Mouse (Mus musculus): Measurements from ENCODE around the gene Vps26c.

The Vps26c gene

DNA sequence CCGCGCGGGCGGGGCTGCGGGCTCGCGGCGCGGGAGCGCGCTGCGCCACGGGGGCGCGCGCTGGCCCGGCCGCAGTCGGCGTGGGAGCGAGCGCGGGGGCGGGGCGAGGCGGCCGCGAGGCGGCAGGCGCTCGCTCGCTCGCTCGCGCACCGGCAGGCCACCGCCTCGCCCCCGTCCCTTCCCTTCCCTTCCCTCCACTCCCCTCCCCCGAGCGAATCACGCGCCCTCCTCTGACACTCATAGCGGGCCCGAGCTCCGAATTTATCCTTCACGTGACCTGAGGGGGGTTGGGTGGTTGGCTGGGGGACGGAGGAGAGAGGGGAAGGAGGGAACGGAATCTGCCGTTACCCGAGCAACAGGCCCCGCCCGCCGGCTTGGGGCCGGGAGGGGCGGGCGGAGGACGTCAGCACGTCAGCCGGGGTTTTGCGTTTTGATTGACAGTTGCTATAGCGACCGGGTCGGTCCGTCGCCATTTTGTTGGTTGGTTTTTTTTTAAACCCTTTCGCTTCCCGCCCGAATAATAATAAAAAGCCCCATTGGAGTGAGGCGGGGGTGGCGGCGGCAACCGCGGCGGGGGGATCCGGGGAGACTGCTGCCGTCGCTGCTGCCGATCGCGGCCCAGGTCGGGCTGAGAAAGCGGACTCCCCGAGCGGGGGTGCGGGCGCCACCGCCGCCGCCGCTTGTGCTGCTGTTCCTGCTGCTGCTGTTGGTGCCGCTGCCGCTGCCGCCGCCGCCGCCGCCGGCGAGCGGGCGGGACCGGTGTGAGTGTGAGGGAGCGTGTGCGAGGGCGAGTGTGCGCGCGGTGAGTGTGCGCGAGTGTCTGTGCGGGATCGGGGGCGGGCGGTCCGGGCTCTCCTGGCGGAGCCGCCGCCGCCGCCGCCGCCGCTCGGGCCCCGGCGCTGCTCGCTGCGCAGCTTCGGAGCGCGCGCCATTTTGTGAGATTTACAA is 42.9 kb upstream of the Vps26c start, which contains the start of gene Dyrk1a:
Gene Dyrk1a (plus strand): TSS at position 782 of the 948 bp plus-strand sequence.
- H3K4me3 ChIP-seq (replicated peaks; ENCODE audit: low read length): peak within 1 kb of the TSS; percentile 94
- H3K27me3 ChIP-seq (ENCODE audit: insufficient read depth, low read length): peaks cover 2% of the 10 kb centered on the region; the same call in 1 of the 2 replicates
- 0 out of 2 replicates have a peak, but pooled peaks cover 6% of the 10 kb centered on the region for H3K36me3 ChIP-seq (ENCODE audit: insufficient read depth, low read length)
- H3K4me1 ChIP-seq (replicated peaks; ENCODE audit: low read depth, low read length): peaks cover 42% of the 10 kb centered on the region
- no peak for TF ChIP-seq CTCF (conservative IDR thresholded peaks at IDR 0.05; ENCODE audit: low read length)
- no peak for TF ChIP-seq POU5F1 (IDR thresholded peaks at IDR 0.05; ENCODE audit: borderline replicate concordance, low read length)
- TF ChIP-seq NANOG (IDR thresholded peaks at IDR 0.05; ENCODE audit: borderline replicate concordance, low read length): no peak
- H3K9me3 ChIP-seq (ENCODE audit: low read length): no peaks in the 10 kb centered on the region

DNA sequence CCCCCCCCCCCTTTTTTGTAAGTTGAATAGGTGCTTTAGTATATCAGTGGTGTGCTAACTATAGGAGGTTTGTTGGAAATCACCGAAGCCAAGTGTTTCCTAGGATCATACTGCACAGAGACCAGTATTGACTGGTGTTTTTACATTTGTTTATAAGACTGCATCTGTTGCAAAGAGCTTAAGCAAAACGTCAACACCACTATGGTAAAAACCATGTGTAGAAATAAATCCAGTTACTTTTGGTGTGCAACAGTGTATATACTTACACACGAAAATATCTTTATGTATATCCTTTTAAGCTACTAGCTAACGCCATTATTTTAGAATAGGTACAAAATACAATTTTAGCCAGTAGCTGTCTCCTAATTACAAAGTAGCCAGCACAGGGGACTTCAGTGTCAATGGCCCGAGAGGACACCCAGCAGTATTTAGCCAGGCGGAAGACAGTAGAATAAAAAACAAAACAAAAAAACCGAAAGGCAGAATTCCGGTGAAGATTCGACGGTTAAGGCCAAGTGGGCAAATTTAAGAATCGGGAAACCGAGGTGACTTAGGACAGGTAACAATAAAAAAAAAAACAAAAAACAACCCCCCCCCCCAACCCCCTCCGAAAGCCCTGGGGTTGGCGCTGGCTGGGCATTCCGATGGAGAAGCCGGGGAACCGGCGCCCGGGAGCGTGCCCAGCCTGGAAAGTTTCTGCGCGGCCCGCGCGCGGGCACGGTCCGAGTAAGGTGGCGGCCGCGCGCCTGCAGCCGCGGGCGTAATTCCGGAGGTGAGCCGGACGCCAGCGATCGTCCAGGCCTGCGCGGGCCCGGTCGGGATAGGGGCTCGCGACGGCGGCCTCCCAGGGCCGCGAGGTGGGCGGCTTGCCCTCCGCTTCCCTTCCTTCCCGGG is 42.0 kb upstream of the Vps26c start:
- H3K36me3 ChIP-seq (ENCODE audit: insufficient read depth, low read length): 0 out of 2 replicates have a peak, but pooled peaks cover 6% of the 10 kb centered on the region
- TF ChIP-seq NANOG (IDR thresholded peaks at IDR 0.05; ENCODE audit: borderline replicate concordance, low read length): no peak
- no peak for TF ChIP-seq CTCF (conservative IDR thresholded peaks at IDR 0.05; ENCODE audit: low read length)
- TF ChIP-seq POU5F1 (IDR thresholded peaks at IDR 0.05; ENCODE audit: borderline replicate concordance, low read length): no peak
- H3K9me3 ChIP-seq (ENCODE audit: low read length): no peaks in the 10 kb centered on the region
- H3K27me3 ChIP-seq (ENCODE audit: insufficient read depth, low read length): peaks cover 9% of the 10 kb centered on the region
- peak overlapping the region; percentile 94 for H3K4me3 ChIP-seq (replicated peaks; ENCODE audit: low read length)
- H3K4me1 ChIP-seq (replicated peaks; ENCODE audit: low read depth, low read length): peaks cover 33% of the 10 kb centered on the region

DNA sequence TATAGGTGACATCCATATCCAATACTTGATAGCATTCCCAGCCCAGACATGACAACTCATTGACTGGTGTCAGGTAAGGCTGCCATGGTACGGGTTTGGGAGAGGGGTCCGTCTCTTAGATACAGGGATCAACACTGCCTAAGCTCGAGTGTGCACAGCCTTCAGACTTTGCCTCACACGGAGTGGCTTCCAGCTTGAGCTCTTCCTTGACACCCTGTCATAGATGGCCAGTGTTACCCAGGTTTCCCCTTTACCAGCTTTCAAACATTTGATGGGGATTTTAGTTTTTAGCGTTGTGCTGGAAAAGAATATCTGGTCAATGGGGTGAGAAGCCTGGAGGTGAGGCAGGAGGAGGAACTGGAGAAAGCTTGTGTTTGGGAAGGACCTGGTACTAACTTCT is 41.1 kb upstream of the Vps26c start:
- Histone ChIP-seq H3K36me3 (ENCODE audit: insufficient read depth, low read length) (0 out of 2 replicates have a peak, but pooled peaks cover 6% of the 10 kb centered on the region), H3K27me3 (ENCODE audit: insufficient read depth, low read length) (peaks cover 13% of the 10 kb centered on the region), H3K9me3 (ENCODE audit: low read length) (no peaks in the 10 kb centered on the region), H3K4me3 (replicated peaks; ENCODE audit: low read length) (no peak overlapping the region), H3K4me1 (replicated peaks; ENCODE audit: low read depth, low read length) (peaks cover 26% of the 10 kb centered on the region)
- TF ChIP-seq POU5F1 (IDR thresholded peaks at IDR 0.05; ENCODE audit: borderline replicate concordance, low read length) (no peak), CTCF (conservative IDR thresholded peaks at IDR 0.05; ENCODE audit: low read length) (no peak), NANOG (IDR thresholded peaks at IDR 0.05; ENCODE audit: borderline replicate concordance, low read length) (no peak)

DNA sequence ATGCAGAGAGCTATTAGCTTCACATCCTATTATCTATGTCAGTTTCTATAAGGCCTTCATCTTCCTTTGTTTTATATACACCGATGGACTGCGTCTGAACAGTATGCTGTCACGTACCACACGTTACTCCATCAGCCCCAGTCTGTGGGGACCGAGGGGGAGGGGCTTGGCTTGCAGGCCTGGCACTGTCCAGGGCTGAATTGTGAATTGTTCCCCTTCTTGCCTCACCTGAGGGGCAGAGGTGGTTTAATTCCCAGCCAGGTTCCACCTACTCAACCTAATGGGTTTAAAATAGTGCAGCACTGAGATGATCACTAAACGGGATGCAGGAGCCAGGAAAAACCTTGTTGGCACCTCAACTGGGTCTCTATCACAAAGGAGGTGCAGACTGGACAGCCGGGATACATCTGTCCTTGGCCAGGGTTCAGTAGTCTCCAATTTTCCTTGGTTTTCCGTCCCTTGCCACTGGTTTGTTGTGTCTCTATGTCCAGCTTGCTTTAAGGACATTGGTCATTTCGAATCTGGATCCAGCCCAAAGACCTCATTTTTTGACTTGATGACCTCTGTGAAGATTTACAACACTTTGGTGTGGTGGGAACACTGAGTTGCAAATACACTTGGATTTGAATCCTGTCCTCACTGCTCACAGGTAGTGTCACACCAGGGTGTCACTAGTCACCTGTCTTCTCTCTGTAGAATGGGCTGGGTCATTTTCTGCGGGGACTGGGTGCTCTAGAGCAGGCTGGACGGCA is 40.4 kb upstream of the Vps26c start:
- no peak overlapping the region for H3K4me3 ChIP-seq (replicated peaks; ENCODE audit: low read length)
- peaks cover 20% of the 10 kb centered on the region for H3K4me1 ChIP-seq (replicated peaks; ENCODE audit: low read depth, low read length)
- H3K27me3 ChIP-seq (ENCODE audit: insufficient read depth, low read length): peaks cover 13% of the 10 kb centered on the region
- no peaks in the 10 kb centered on the region for H3K9me3 ChIP-seq (ENCODE audit: low read length)
- H3K36me3 ChIP-seq (ENCODE audit: insufficient read depth, low read length): 0 out of 2 replicates have a peak, but pooled peaks cover under 1% of the 10 kb centered on the region
- TF ChIP-seq CTCF (conservative IDR thresholded peaks at IDR 0.05; ENCODE audit: low read length): no peak
- TF ChIP-seq NANOG (IDR thresholded peaks at IDR 0.05; ENCODE audit: borderline replicate concordance, low read length): no peak
- TF ChIP-seq POU5F1 (IDR thresholded peaks at IDR 0.05; ENCODE audit: borderline replicate concordance, low read length): no peak

DNA sequence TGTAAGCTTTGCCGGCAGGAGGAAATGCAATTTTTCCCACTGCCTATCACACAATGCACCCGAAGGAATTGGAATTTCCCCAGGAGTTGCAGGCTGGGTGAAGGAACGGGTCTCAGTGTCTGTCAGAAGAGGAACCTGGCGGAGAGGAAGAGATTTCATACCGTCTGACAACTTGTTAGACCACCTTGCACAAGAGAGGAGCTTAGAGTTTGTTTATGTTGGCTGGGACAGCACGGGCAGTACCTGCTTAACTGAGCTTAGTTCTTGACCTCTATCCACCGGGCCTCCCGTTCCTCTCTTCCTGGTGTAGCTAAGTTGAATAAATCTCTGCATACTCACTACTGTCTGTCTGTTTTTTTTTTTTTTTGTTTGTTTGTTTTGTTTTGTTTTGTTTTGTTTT is 39.5 kb upstream of the Vps26c start:
- Histone ChIP-seq H3K27me3 (ENCODE audit: insufficient read depth, low read length) (peaks cover 13% of the 10 kb centered on the region), H3K9me3 (ENCODE audit: low read length) (no peaks in the 10 kb centered on the region), H3K4me1 (replicated peaks; ENCODE audit: low read depth, low read length) (peaks cover 13% of the 10 kb centered on the region), H3K36me3 (ENCODE audit: insufficient read depth, low read length) (no peaks in the 10 kb centered on the region), H3K4me3 (replicated peaks; ENCODE audit: low read length) (no peak overlapping the region)
- TF ChIP-seq CTCF (conservative IDR thresholded peaks at IDR 0.05; ENCODE audit: low read length) (no peak), POU5F1 (IDR thresholded peaks at IDR 0.05; ENCODE audit: borderline replicate concordance, low read length) (no peak), NANOG (IDR thresholded peaks at IDR 0.05; ENCODE audit: borderline replicate concordance, low read length) (no peak)

DNA sequence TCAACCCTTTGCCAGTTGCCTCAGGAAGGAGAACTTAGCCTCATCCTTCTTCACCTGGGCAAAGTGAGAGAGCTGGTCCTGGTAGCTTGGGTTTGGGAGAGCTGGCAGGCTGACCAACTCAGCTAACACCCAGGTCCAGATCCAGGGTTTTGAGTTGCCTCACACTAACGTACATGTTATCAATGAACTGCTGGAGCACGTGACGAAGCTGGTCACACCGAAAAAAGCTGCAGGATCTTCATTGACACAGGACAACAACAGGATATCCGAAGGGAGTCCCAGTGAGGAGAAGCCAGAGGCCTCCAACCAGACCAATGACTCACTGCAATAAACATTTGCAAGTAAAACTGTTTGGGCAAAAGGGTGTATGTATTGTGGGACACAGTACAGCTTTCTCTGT is 34.0 kb upstream of the Vps26c start:
- H3K9me3 ChIP-seq (ENCODE audit: low read length): no peaks in the 10 kb centered on the region
- H3K4me3 ChIP-seq (replicated peaks; ENCODE audit: low read length): no peak overlapping the region
- H3K4me1 ChIP-seq (replicated peaks; ENCODE audit: low read depth, low read length): peaks cover 21% of the 10 kb centered on the region
- TF ChIP-seq NANOG (IDR thresholded peaks at IDR 0.05; ENCODE audit: borderline replicate concordance, low read length) (no peak), POU5F1 (IDR thresholded peaks at IDR 0.05; ENCODE audit: borderline replicate concordance, low read length) (no peak), CTCF (conservative IDR thresholded peaks at IDR 0.05; ENCODE audit: low read length) (no peak)
- H3K27me3 ChIP-seq (ENCODE audit: insufficient read depth, low read length): peaks cover 13% of the 10 kb centered on the region
- H3K36me3 ChIP-seq (ENCODE audit: insufficient read depth, low read length): no peaks in the 10 kb centered on the region

DNA sequence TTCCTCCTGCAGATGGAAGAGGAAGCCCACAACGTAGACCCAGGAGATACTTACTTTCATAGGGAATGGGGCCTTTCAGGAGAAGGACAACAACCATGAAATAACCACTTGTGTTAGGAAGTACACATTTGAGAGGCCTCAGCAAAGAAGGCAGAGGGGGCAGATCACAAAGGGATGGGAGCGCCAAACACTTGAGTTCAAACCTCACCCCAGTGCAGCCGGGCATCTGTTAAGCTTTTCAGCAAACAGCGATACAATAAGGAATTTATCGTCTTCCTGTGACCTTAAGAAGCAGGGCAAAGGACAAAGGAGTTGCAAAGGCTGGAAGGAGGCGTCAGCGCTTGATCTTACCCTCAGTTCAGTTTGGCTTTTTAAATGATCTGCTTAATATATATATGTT is 33.2 kb upstream of the Vps26c start:
- H3K36me3 ChIP-seq (ENCODE audit: insufficient read depth, low read length): no peaks in the 10 kb centered on the region
- peaks cover 23% of the 10 kb centered on the region for H3K4me1 ChIP-seq (replicated peaks; ENCODE audit: low read depth, low read length)
- peaks cover 13% of the 10 kb centered on the region for H3K27me3 ChIP-seq (ENCODE audit: insufficient read depth, low read length)
- H3K9me3 ChIP-seq (ENCODE audit: low read length): no peaks in the 10 kb centered on the region
- TF ChIP-seq NANOG (IDR thresholded peaks at IDR 0.05; ENCODE audit: borderline replicate concordance, low read length) (no peak), POU5F1 (IDR thresholded peaks at IDR 0.05; ENCODE audit: borderline replicate concordance, low read length) (no peak), CTCF (conservative IDR thresholded peaks at IDR 0.05; ENCODE audit: low read length) (no peak)
- no peak overlapping the region for H3K4me3 ChIP-seq (replicated peaks; ENCODE audit: low read length)

Data from E14TG2a.4 (cell line).